Mouse (Mus musculus) hindbrain, postnatal 0 days (tissue): ENCODE data around the gene Slc44a3. TPM values are rescaled to one million over a fixed set of nuclear protein-coding genes. Genes with fewer than 3 reads are reported as not detected.
A peak's percentile ranks its signal among the peaks of the same experiment; 100 is the strongest.

ENCODE experiments used
- ATAC-seq: fragments of 200-750 bp; cut with Nextera tagmentation; 2 replicates; pipeline ENCODE4 v1.8.0; 2017; ENCODE audit warnings: mild to moderate bottlenecking, moderate TSS enrichment, moderate library complexity
- DNase-seq: peaks from one replicate; pipeline ENCODE4 v3.0.0-alpha.2; 2015; ENCODE audit warnings: low spot score
- H3K27ac ChIP-seq: fragments of 300-500 bp; sonication (generic); 2 replicates; pipeline ENCODE4 v1.5.1; 2014; ENCODE audit warnings: mild to moderate bottlenecking
- H3K27me3 ChIP-seq: fragments of 300-500 bp; sonication (generic); 2 replicates; pipeline ENCODE4 v1.6.1; 2014; ENCODE audit warnings: low read length, mixed read lengths; ENCODE audit not compliant: insufficient read depth
- H3K36me3 ChIP-seq: fragments of 300-500 bp; sonication (generic); 2 replicates; pipeline ENCODE4 v1.6.1; 2014; ENCODE audit warnings: low read length, mixed read lengths; ENCODE audit not compliant: insufficient read depth
- H3K4me1 ChIP-seq: fragments of 300-500 bp; sonication (generic); 2 replicates; pipeline ENCODE4 v1.6.1; 2014; ENCODE audit warnings: antibody characterized with exemption, low read length, mixed read lengths; ENCODE audit not compliant: insufficient read depth
- H3K4me2 ChIP-seq: fragments of 300-500 bp; sonication (generic); 2 replicates; pipeline ENCODE4 v1.6.1; 2014; ENCODE audit warnings: low read depth, mild to moderate bottlenecking, low read length, moderate library complexity, mixed read lengths
- H3K4me3 ChIP-seq: fragments of 300-500 bp; sonication (generic); 2 replicates; pipeline ENCODE4 v1.5.1; 2014; ENCODE audit warnings: low read length
- H3K9ac ChIP-seq: fragments of 300-500 bp; sonication (generic); replicated peaks from 2 replicates; pipeline ENCODE4 v1.6.1; 2014; ENCODE audit warnings: mild to moderate bottlenecking, low read length, moderate library complexity, mixed read lengths
- H3K9me3 ChIP-seq: fragments of 300-500 bp; sonication (generic); 2 replicates; pipeline ENCODE4 v1.6.1; 2016; ENCODE audit warnings: low read length, mixed read lengths
- CTCF ChIP-seq: IDR thresholded peaks from 2 replicates; pipeline ENCODE4 v1.5.1; 2016; ENCODE audit warnings: antibody characterized with exemption, control low read depth, low read depth
- WGBS: fragments of 180-500 bp; shearing (Covaris S2); extraction: QIAGEN DNeasy Blood & Tissue Kit; methylation state at CpG from one replicate; pipeline ENCODE4 v1.1.7; 2014; 5-methylcytosine and 5-hydroxymethylcytosine counted together
- polyA plus RNA-seq: library from polyadenylated mRNA; unstranded; fragments of >200 nt; fragmentation: Nextera tagmentation; extraction: Ambion mirVana; gene quantifications from 2 replicates; pipeline ENCODE4 v1.2.1, GENCODE M21; 2015
- total RNA-seq: library from RNA; depleted of rRNA; stranded (reverse); fragments of >200 nt; gene quantifications from 2 replicates; pipeline ENCODE4 v1.2.3, GENCODE M21; 2014; rRNA removed

Slc44a3 gene
- total RNA-seq (0.14 and 0.68 TPM in 2 replicates), polyA plus RNA-seq (0.51 and 0.96 TPM in 2 replicates)

DNA sequence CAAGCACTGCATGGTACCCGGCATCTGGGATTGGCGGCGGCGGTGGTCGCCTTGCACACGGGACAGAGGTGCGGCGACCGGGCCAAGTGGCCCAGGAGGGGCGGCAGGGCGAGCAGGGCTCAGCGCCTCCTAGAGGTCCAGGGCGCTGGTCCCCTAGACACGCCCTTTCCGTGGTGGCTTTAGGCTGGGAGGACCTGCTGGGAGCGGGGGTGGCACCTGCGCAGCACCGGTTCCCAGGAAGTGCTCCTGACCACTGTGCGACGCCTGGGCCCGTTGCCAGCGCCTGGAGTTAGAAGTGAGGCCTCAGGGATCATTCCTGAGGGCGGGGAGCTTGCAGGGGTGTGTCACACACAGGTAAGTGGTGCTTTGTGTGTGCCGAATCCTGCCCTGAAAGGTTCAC lies at the start of gene Slc44a3:
Gene Slc44a3, minus strand, starts transcription at position 229 of the 400 bp plus-strand sequence.
- DNase-seq, result no peak
- 0 out of 2 replicates have a peak within 1 kb of the TSS, but pooled peaks have one; percentile 24 for H3K9ac ChIP-seq
- H3K4me3 ChIP-seq, result peak within 1 kb of the TSS; percentile 25
- no peaks in the 10 kb centered on the region for H3K9me3 ChIP-seq
- no peak within 1 kb of the TSS for H3K27ac ChIP-seq
- 5% methylated on average over 24 of the region's 24 CpGs for WGBS
- no peaks in the 10 kb centered on the region for H3K36me3 ChIP-seq
- no peaks in the 10 kb centered on the region for H3K27me3 ChIP-seq
- no peaks in the 10 kb centered on the region for H3K4me1 ChIP-seq
- peak; percentile 47; the same call in 1 of the 2 replicates for ATAC-seq
- H3K4me2 ChIP-seq, result peak within 1 kb of the TSS; percentile 53
- TF ChIP-seq CTCF, result peak; percentile 40

GRCm38 (mm10) chr3:121579880-121580549 lies 47.8 kb upstream of the Slc44a3 start:
- Histone ChIP-seq H3K9me3 (no peaks in the 10 kb centered on the region), H3K9ac (no peak overlapping the region), H3K4me1 (no peaks in the 10 kb centered on the region), H3K27me3 (no peaks in the 10 kb centered on the region), H3K4me2 (no peak overlapping the region), H3K4me3 (no peak overlapping the region), H3K27ac (no peak overlapping the region), H3K36me3 (no peaks in the 10 kb centered on the region)
- no peak for DNase-seq
- no peak for TF ChIP-seq CTCF
- no peak for ATAC-seq
- 82% methylated on average over 6 of the region's 6 CpGs for WGBS

- no peak for ATAC-seq
- no peaks in the 10 kb centered on the region for H3K4me1 ChIP-seq
- no peaks in the 10 kb centered on the region for H3K9me3 ChIP-seq
- TF ChIP-seq CTCF, result no peak
- no peak overlapping the region for H3K4me2 ChIP-seq
- WGBS, result 89% methylated on average over 5 of the region's 5 CpGs
- no peaks in the 10 kb centered on the region for H3K27me3 ChIP-seq
- H3K36me3 ChIP-seq, result no peaks in the 10 kb centered on the region
- H3K9ac ChIP-seq, result no peak overlapping the region
- H3K27ac ChIP-seq, result no peak overlapping the region
- DNase-seq, result no peak
- H3K4me3 ChIP-seq, result no peak overlapping the region
Measured at GRCm38 (mm10) chr3:121579402-121579801, 47.2 kb upstream of the Slc44a3 start.

DNA sequence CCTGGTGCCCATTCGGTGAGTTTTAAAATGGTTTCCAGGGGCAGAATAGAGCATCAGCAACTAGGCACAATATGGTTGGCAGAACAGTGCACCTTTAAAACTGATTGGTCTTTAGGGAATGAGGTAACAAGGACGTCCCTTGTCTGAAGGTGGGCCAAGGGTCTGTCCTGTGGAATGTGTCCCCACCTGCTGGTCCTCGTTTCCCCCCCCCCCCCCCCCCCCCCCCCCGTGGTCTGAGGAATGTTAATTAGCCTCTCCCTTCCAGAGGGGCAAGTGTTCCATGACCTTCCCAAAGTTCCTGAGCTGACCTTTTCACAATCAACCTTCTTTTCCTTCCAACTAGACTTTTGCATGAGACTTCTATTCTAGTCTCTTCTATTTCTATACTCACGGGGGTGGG lies 46.5 kb upstream of the Slc44a3 start:
- Histone ChIP-seq H3K36me3 (no peaks in the 10 kb centered on the region), H3K4me2 (no peak overlapping the region), H3K4me1 (no peaks in the 10 kb centered on the region), H3K9ac (no peak overlapping the region), H3K27me3 (no peaks in the 10 kb centered on the region), H3K4me3 (no peak overlapping the region), H3K27ac (no peak overlapping the region), H3K9me3 (no peaks in the 10 kb centered on the region)
- no peak for TF ChIP-seq CTCF
- ATAC-seq (no peak), DNase-seq (no peak)
- 66% methylated on average over 3 of the region's 5 CpGs for WGBS

- no peak for ATAC-seq
- Histone ChIP-seq H3K9ac (no peak overlapping the region), H3K36me3 (no peaks in the 10 kb centered on the region), H3K4me2 (no peak overlapping the region), H3K4me1 (no peaks in the 10 kb centered on the region), H3K4me3 (no peak overlapping the region), H3K27me3 (no peaks in the 10 kb centered on the region), H3K27ac (no peak overlapping the region), H3K9me3 (no peaks in the 10 kb centered on the region)
- no peak for TF ChIP-seq CTCF
- WGBS, result 93% methylated on average over 5 of the region's 5 CpGs
- DNase-seq, result no peak
Measured at GRCm38 (mm10) chr3:121577641-121578040, 45.4 kb upstream of the Slc44a3 start.

GRCm38 (mm10) chr3:121577032-121577591 lies 44.9 kb upstream of the Slc44a3 start:
- no peaks in the 10 kb centered on the region for H3K4me1 ChIP-seq
- DNase-seq, result no peak

DNA sequence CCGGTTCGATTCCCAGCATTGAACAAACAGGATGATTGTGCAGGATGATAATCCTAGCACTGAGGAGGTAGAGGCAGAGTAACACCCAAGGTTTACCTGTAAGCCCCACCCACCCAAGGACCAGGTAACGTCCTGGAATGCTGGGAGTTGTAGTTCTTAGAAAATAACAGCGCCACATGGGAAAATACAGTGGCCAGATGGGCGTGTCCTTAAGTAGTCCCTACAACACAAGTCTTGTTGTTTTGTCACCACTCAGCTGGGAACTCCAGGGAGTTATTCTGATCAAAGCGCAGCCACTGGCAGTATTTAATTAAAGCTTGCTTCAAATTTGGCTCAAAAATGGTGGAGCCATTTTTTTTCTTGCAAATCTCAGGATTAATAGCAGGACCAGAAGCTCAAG lies 44.2 kb upstream of the Slc44a3 start:
- H3K9me3 ChIP-seq, result no peaks in the 10 kb centered on the region
- no peak overlapping the region for H3K27ac ChIP-seq
- WGBS, result 64% methylated on average over 6 of the region's 6 CpGs
- H3K9ac ChIP-seq, result no peak overlapping the region
- no peaks in the 10 kb centered on the region for H3K27me3 ChIP-seq
- DNase-seq (no peak), ATAC-seq (no peak)
- no peak overlapping the region for H3K4me2 ChIP-seq
- TF ChIP-seq CTCF, result no peak
- H3K36me3 ChIP-seq, result no peaks in the 10 kb centered on the region
- H3K4me1 ChIP-seq, result no peaks in the 10 kb centered on the region
- H3K4me3 ChIP-seq, result no peak overlapping the region

More at GRCm38 (mm10) chr3:121577032-121577591, 44.9 kb upstream of the Slc44a3 start:
- Histone ChIP-seq H3K9ac (no peak overlapping the region), H3K4me2 (no peak overlapping the region), H3K9me3 (no peaks in the 10 kb centered on the region), H3K27me3 (no peaks in the 10 kb centered on the region), H3K27ac (peak overlapping the region; percentile 1; the same call in 1 of the 2 replicates), H3K36me3 (no peaks in the 10 kb centered on the region), H3K4me3 (no peak overlapping the region)
- 61% methylated on average over 10 of the region's 10 CpGs for WGBS
- no peak for TF ChIP-seq CTCF
- no peak for ATAC-seq
